Mouse (Mus musculus): ENCODE measurements around the gene Lrrc7.

DNA sequence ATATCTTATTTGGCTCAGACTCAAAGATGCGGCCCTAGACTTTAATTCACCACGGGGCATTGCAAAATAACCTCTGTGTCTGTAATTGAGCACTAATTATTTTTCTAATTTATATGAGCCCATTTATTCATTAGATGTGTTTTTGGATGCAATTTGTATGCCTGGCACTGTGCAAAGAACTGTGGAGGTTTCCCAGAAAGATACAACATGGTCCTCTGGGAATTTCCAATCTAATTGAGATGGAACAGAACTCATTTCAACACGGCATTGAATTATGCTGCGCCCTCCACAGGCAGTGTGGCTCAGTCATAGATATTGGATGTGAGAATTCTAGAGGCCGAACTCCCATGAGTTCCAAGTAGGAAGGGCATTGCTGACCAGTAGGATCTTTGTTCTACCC is 397.6 kb downstream of the Lrrc7 start:
- TF ChIP-seq POLR2A (IDR thresholded peaks at IDR 0.05; ENCODE audit: low read depth, low read length) = no peak
- no peak for TF ChIP-seq CTCF (conservative IDR thresholded peaks at IDR 0.05 in 1 of 2, IDR thresholded peaks at IDR 0.05 in 1 of 2; ENCODE audit: low read depth in 2 of 2, low read length in 2 of 2)

Data from CH12.LX (cell line).